Mouse (Mus musculus): ENCODE results near the gene Gpr162.

- no peak for TF ChIP-seq POLR2A (IDR thresholded peaks at IDR 0.05; ENCODE audit: borderline replicate concordance, extremely low read depth, insufficient read depth, insufficient read length, poor library complexity, severe bottlenecking)
- no peak for TF ChIP-seq CTCF (IDR thresholded peaks at IDR 0.05; ENCODE audit: borderline replicate concordance, extremely low read depth, insufficient read depth, insufficient read length)
These were observed 1.2 kb downstream of the Gpr162 start for GRCm38 (mm10) chr6:124862406-124863124.
